30 mouse cellular contexts compared by ENCODE assay signal in genomic region chr10:67917356-67917755, GRCm38 (mm10). TPM values are rescaled to one million over a fixed set of nuclear protein-coding genes. Genes with fewer than 3 reads are reported as not detected.
DNase-seq lines count a peak whose midpoint lies in the region; ATAC-seq and TF ChIP-seq lines count a peak whose summit lies in the region.
"Had no signal": no experiment of that assay in that cellular context is flagged by ENCODE, and none has a peak within 500 bp of the region (broad histone marks: within the 10 kb centered on the region; RNA-seq: fewer than 3 reads in every experiment).

No protein-coding gene starts in this region.

- no peak overlapping the region for H3K4me3 ChIP-seq in forebrain, postnatal 0 days (ENCODE audit: low read depth, low read length)
- no peak overlapping the region for H3K4me3 ChIP-seq in forebrain, embryonic 16.5 days (replicated peaks; ENCODE audit: low read length)
- H3K4me3 ChIP-seq in layer of hippocampus, adult 2 months = no peak overlapping the region
- peak overlapping the region; percentile 60 for H3K4me3 ChIP-seq in testis, adult 2 months (ENCODE audit: control insufficient read depth, low read depth, low read length)
- H3K4me3 ChIP-seq: embryonic facial prominence, embryonic 13.5 days; embryonic facial prominence, embryonic 15.5 days; erythroblast, embryonic 14.5 days; forebrain, embryonic 10.5 days; forebrain, embryonic 12.5 days had no signal

- 67% methylated on average over 7 of the region's 7 CpGs for WGBS in forebrain, postnatal 0 days
- WGBS in forebrain, embryonic 16.5 days = 67% methylated on average over 7 of the region's 7 CpGs

- DNase-seq in forebrain, postnatal 0 days = no peak
- DNase-seq in layer of hippocampus, adult 2 months (ENCODE audit: low spot score in 2 of 2) = no peak
- no peak for DNase-seq in layer of hippocampus, postnatal 10 days (ENCODE audit: low spot score in 2 of 2)
- DNase-seq in testis, postnatal 10 days (ENCODE audit: low spot score) = no peak
- peak; percentile 30 for DNase-seq in induced T-regulatory cell, adult 2 months (ENCODE audit: low read depth)
- DNase-seq in urinary bladder, postnatal 25 days (ENCODE audit: low spot score) = no peak
- DNase-seq: adrenal gland, adult 2 months; adrenal gland, postnatal 10 days; adrenal gland, postnatal 25 days; B cell, adult 2 months; cerebellum, adult 11 months; cerebellum, adult 18-20 months; cerebellum, adult 8-10 months; cerebellum, adult 9-11 months; cerebellum, postnatal 14 days; cerebellum, postnatal 36 days; embryo, embryonic 11 days had no signal

- H3K27ac ChIP-seq in forebrain, postnatal 0 days (ENCODE audit: low read depth, low read length) = 0 out of 2 replicates have a peak overlapping the region, but pooled peaks have one; percentile 59
- no peak overlapping the region for H3K27ac ChIP-seq in forebrain, embryonic 16.5 days (ENCODE audit: low read length)
- H3K27ac ChIP-seq in layer of hippocampus, adult 2 months = peak overlapping the region; percentile 39; the same call in 1 of the 2 replicates
- no peak overlapping the region for H3K27ac ChIP-seq in testis, adult 2 months (ENCODE audit: control insufficient read depth, insufficient read depth, low read depth, low read length)
- H3K27ac ChIP-seq: embryonic facial prominence, embryonic 13.5 days; embryonic facial prominence, embryonic 15.5 days; forebrain, embryonic 10.5 days; forebrain, embryonic 12.5 days had no signal

- H3K27me3 ChIP-seq in forebrain, postnatal 0 days (ENCODE audit: insufficient read depth, low read length) = no peaks in the 10 kb centered on the region
- H3K27me3 ChIP-seq in forebrain, embryonic 16.5 days (replicated peaks; ENCODE audit: control insufficient read depth, insufficient read depth, low read length) = no peaks in the 10 kb centered on the region
- H3K27me3 ChIP-seq in testis, adult 2 months (ENCODE audit: control insufficient read depth, insufficient read depth, low read length) = peaks cover 1% of the 10 kb centered on the region; the same call in 1 of the 2 replicates
- H3K27me3 ChIP-seq: CH12.LX; embryonic facial prominence, embryonic 13.5 days; embryonic facial prominence, embryonic 15.5 days; forebrain, embryonic 12.5 days; Patski had no signal

- no peak overlapping the region for H3K9ac ChIP-seq in forebrain, postnatal 0 days
- H3K9ac ChIP-seq in forebrain, embryonic 16.5 days (replicated peaks; ENCODE audit: low read depth, low read length) = no peak overlapping the region
- H3K9ac ChIP-seq: embryonic facial prominence, embryonic 13.5 days; embryonic facial prominence, embryonic 15.5 days; forebrain, embryonic 12.5 days had no signal

- H3K36me3 ChIP-seq in forebrain, postnatal 0 days (ENCODE audit: insufficient read depth) = no peaks in the 10 kb centered on the region
- H3K36me3 ChIP-seq in forebrain, embryonic 16.5 days (ENCODE audit: control insufficient read depth, insufficient read depth) = no peaks in the 10 kb centered on the region
- H3K36me3 ChIP-seq in testis, adult 2 months (ENCODE audit: control insufficient read depth, insufficient read depth, low read length) = no peaks in the 10 kb centered on the region
- H3K36me3 ChIP-seq: embryonic facial prominence, embryonic 13.5 days; embryonic facial prominence, embryonic 15.5 days; forebrain, embryonic 10.5 days; forebrain, embryonic 12.5 days; G1E had no signal

- peaks cover 7% of the 10 kb centered on the region; the same call in 1 of the 2 replicates for H3K4me1 ChIP-seq in forebrain, postnatal 0 days (ENCODE audit: insufficient read depth)
- peaks cover 7% of the 10 kb centered on the region for H3K4me1 ChIP-seq in forebrain, embryonic 16.5 days (replicated peaks; ENCODE audit: control insufficient read depth, insufficient read depth, low read length)
- peaks cover 13% of the 10 kb centered on the region for H3K4me1 ChIP-seq in testis, adult 2 months (ENCODE audit: control insufficient read depth, insufficient read depth, low read length)
- H3K4me1 ChIP-seq: embryonic facial prominence, embryonic 13.5 days had no signal

- peak; percentile 21; the same call in 1 of the 2 replicates for TF ChIP-seq POLR2A in testis, adult 2 months (IDR thresholded peaks at IDR 0.05; ENCODE audit: control insufficient read depth, low read depth, low read length)

- TF ChIP-seq CTCF in forebrain, postnatal 0 days (IDR thresholded peaks at IDR 0.05; ENCODE audit: low read depth) = no peak
- no peak for TF ChIP-seq CTCF in layer of hippocampus, adult 2 months (conservative IDR thresholded peaks at IDR 0.05)
- no peak for TF ChIP-seq CTCF in testis, adult 2 months (IDR thresholded peaks at IDR 0.05; ENCODE audit: control insufficient read depth, insufficient read depth, insufficient replicate concordance, low read depth, low read length)

- no peaks in the 10 kb centered on the region for H3K9me3 ChIP-seq in forebrain, postnatal 0 days (ENCODE audit: low read length)
- no peaks in the 10 kb centered on the region for H3K9me3 ChIP-seq in forebrain, embryonic 16.5 days (ENCODE audit: control insufficient read depth, low read length)
- H3K9me3 ChIP-seq: embryonic facial prominence, embryonic 15.5 days; forebrain, embryonic 10.5 days; forebrain, embryonic 12.5 days had no signal

- no peak for ATAC-seq in forebrain, postnatal 0 days
- ATAC-seq in forebrain, embryonic 16.5 days = no peak
- ATAC-seq: activated CD4-positive, CD25-positive, alpha-beta regulatory T cell, adult 4 months; CD4-positive, CD25-positive, alpha-beta regulatory T cell, adult 4 months; forebrain, embryonic 14.5 days; Patski had no signal

- H3K4me2 ChIP-seq in forebrain, postnatal 0 days (ENCODE audit: low read depth) = no peak overlapping the region
- H3K4me2 ChIP-seq in forebrain, embryonic 16.5 days (ENCODE audit: low read length) = no peak overlapping the region
- H3K4me2 ChIP-seq: embryonic facial prominence, embryonic 13.5 days; embryonic facial prominence, embryonic 15.5 days; forebrain, embryonic 12.5 days had no signal

RNA-seq across cellular contexts. Expression of gene Zfp365, which starts 4.9 kb away (rescaled TPM):
- total RNA-seq in forebrain, postnatal 0 days (2014; rRNA removed) = 21.8 and 24.9 TPM in 2 replicates
- 3.6 and 8.4 TPM in 2 replicates for polyA plus RNA-seq in forebrain, postnatal 0 days (2015; fragmentation: Nextera tagmentation; extraction: Ambion mirVana)
- polyA plus RNA-seq in forebrain, embryonic 16.5 days (2015; fragmentation: Nextera tagmentation; extraction: Ambion mirVana) = 3.3 and 4.9 TPM in 2 replicates
- total RNA-seq in layer of hippocampus, adult 2 months (2021) = 100 to 1,000 TPM; 248 to 257 TPM
- 10 to 100 TPM; 68.7 to 73.4 TPM for total RNA-seq in layer of hippocampus, postnatal 10 days (2021)
- polyA plus RNA-seq in testis, adult 2 months (2012; rRNA removed) = 0.05 and 0.30 TPM in 2 replicates
- polyA plus RNA-seq: erythroblast, embryonic 14.5 days; G1E had no signal

Comparison
In these comparisons a context has a peak if more than half of its experiments do, and no peak if none do; other contexts are left out.
1. H3K27ac ChIP-seq: peak in forebrain, postnatal 0 days (single experiment) and layer of hippocampus, adult 2 months (single experiment); none in forebrain, embryonic 16.5 days (single experiment) and testis, adult 2 months (single experiment).